Mouse (Mus musculus): ENCODE results near the gene Phf2.

DNA sequence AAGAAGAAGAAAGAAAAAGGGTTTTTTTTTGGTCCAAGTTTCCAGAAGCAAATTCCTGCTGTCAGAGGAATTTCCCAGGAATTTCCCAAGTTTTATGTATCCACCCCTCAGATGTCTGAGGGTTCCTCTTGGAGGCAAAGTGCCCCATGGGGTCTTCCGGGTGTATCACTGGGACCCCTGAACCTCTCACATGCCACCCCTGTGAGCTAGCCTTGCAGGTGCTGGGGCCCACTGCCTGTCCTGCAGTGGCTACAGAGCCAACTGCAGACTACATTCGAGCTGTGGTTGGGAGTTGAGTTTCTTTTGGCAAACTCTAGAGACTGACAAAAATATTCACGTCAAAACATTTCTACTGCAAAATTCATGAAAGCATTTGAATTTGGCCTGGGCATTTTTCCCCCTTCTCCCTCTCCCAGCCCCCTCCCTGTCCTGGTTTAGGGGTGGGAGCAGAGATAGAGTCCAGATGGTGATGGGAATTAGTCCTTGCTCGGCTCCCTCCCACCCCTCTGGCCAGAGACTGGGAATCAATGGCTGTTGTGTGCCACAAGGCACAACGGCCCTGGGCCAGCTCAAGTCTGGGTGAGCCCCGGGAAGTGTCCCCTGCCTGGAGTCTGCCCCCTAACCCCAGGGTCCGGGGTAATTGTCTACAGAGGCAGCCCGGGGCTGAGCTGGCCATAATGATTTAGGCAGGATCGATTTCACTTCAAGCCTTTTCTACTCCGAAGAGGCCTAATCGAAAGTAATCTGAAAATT, 91.2 kb downstream of the Phf2 start:
- TF ChIP-seq CTCF (IDR thresholded peaks at IDR 0.05; ENCODE audit: low read depth) (no peak), EP300 (IDR thresholded peaks at IDR 0.05; ENCODE audit: low read depth) (no peak)
